Mouse (Mus musculus) myocyte (in vitro differentiated cells): ENCODE results near the gene Gnaq.

ENCODE experiments used
- CEBPB ChIP-seq: IDR thresholded peaks from 2 replicates; pipeline ENCODE4 v1.6.1; 2011; ENCODE audit warnings: mild to moderate bottlenecking, moderate library complexity; ENCODE audit not compliant: poor library complexity, insufficient read depth, severe bottlenecking
- E2F4 ChIP-seq: IDR thresholded peaks from one replicate; pipeline ENCODE4 v1.6.1; 2011; ENCODE audit warnings: mild to moderate bottlenecking, control low read depth, moderate library complexity; ENCODE audit not compliant: insufficient read depth
- MAX ChIP-seq: IDR thresholded peaks from one replicate; pipeline ENCODE4 v1.6.1; 2011; ENCODE audit warnings: low read depth, mild to moderate bottlenecking, control low read depth
- MYOD1 ChIP-seq, 3 experiments: IDR thresholded peaks; one replicate each; pipeline ENCODE4 v1.6.1; 2011; ENCODE audit warnings: control low read depth in 2 of 3, low read depth in 2 of 3, mild to moderate bottlenecking in 2 of 3, moderate library complexity in 1 of 3; ENCODE audit not compliant: insufficient read length in 2 of 3, control insufficient read depth in 1 of 3
- MYOG ChIP-seq, 3 experiments: IDR thresholded peaks; one replicate each; pipeline ENCODE4 v1.6.1; 2011; ENCODE audit warnings: control low read depth in 2 of 3, low read depth in 2 of 3, mild to moderate bottlenecking in 2 of 3; ENCODE audit not compliant: insufficient read length in 2 of 3, control insufficient read depth in 1 of 3, insufficient read depth in 1 of 3
- POLR2A ChIP-seq: IDR thresholded peaks from one replicate; pipeline ENCODE4 v1.6.1; 2011; ENCODE audit warnings: low read depth, mild to moderate bottlenecking, control low read depth, moderate library complexity; ENCODE audit not compliant: insufficient read length
- REST ChIP-seq: IDR thresholded peaks from one replicate; pipeline ENCODE4 v1.6.1; 2011; ENCODE audit warnings: mild to moderate bottlenecking, control low read depth, moderate library complexity; ENCODE audit not compliant: insufficient read depth, insufficient read length
- SRF ChIP-seq: IDR thresholded peaks from one replicate; pipeline ENCODE4 v1.6.1; 2011; ENCODE audit warnings: low read depth; ENCODE audit not compliant: control insufficient read depth, insufficient read length
- TCF12 ChIP-seq: IDR thresholded peaks from one replicate; pipeline ENCODE4 v1.6.1; 2011; ENCODE audit warnings: mild to moderate bottlenecking, control low read depth; ENCODE audit not compliant: poor library complexity, insufficient read depth, severe bottlenecking
- TCF3 ChIP-seq: IDR thresholded peaks from one replicate; pipeline ENCODE4 v1.6.1; 2011; ENCODE audit warnings: low read depth, control low read depth; ENCODE audit not compliant: insufficient read length

DNA sequence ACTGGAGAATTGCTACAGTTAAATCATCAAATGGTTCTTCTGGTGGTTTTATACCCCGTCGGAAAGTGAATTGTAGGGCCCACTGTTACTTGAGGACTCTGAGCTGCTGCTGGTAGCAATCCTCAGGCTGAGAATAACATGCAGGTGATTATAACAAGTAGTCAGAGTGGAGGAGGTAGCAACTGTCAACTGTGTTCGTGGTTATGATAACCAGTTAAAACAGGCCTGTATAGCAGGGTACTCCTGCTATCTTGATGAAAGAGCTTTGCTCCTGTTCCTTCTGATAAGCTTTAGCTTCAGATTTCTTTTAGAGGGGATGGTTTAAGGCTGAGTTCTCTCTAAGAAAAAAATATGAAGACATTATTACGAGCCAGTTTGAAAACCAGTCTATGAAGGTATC, 182.9 kb downstream of the Gnaq start:
- TF ChIP-seq TCF12 (no peak), POLR2A (no peak), CEBPB (no peak), MAX (no peak), MYOD1 (IDR thresholded peaks at IDR 0.05; ENCODE audit: control insufficient read depth in 1 of 3, insufficient read length in 2 of 3, low read depth in 2 of 3) (no peak), TCF3 (no peak), REST (no peak), SRF (no peak), E2F4 (no peak), MYOG (IDR thresholded peaks at IDR 0.05; ENCODE audit: control insufficient read depth in 1 of 3, insufficient read depth in 1 of 3, insufficient read length in 2 of 3, low read depth in 2 of 3) (no peak)
